Mouse (Mus musculus) forebrain, embryonic 11.5 days (tissue): ENCODE measurements around the gene Tnnc1. TPM values are rescaled to one million over a fixed set of nuclear protein-coding genes. Genes with fewer than 3 reads are reported as not detected.

Experiments used
- ATAC-seq: fragments of 200-750 bp; cut with Nextera tagmentation; replicated peaks from 2 replicates; pipeline ENCODE4 v1.8.0; 2017; ENCODE audit warnings: moderate TSS enrichment; ENCODE audit not compliant: low FRiP score
- DNase-seq: peaks from one replicate; pipeline ENCODE4 v3.0.0-alpha.2; 2017; ENCODE audit warnings: low spot score
- H3K27ac ChIP-seq: fragments of 300-500 bp; sonication (generic); 2 replicates; pipeline ENCODE4 v1.5.1; 2014; ENCODE audit warnings: low read depth, low read length
- H3K27me3 ChIP-seq: fragments of 300-500 bp; sonication (generic); 2 replicates; pipeline ENCODE4 v1.6.1; 2014; ENCODE audit warnings: mild to moderate bottlenecking, low read length, mixed read lengths; ENCODE audit not compliant: control insufficient read depth, insufficient read depth
- H3K36me3 ChIP-seq: fragments of 300-500 bp; sonication (generic); 2 replicates; pipeline ENCODE4 v1.6.1; 2014; ENCODE audit warnings: mild to moderate bottlenecking, low read length, moderate library complexity, mixed read lengths; ENCODE audit not compliant: control insufficient read depth, insufficient read depth
- H3K4me1 ChIP-seq: fragments of 300-500 bp; sonication (generic); replicated peaks from 2 replicates; pipeline ENCODE4 v1.6.1; 2014; ENCODE audit warnings: low read length, mixed read lengths; ENCODE audit not compliant: control insufficient read depth, insufficient read depth
- H3K4me2 ChIP-seq: fragments of 300-500 bp; sonication (generic); 2 replicates; pipeline ENCODE4 v1.6.1; 2014; ENCODE audit warnings: low read depth, mild to moderate bottlenecking, low read length, moderate library complexity, mixed read lengths; ENCODE audit not compliant: severe bottlenecking
- H3K4me3 ChIP-seq: fragments of 300-500 bp; sonication (generic); 2 replicates; pipeline ENCODE4 v1.5.1; 2014; ENCODE audit warnings: low read depth, low read length
- H3K9ac ChIP-seq: fragments of 300-500 bp; sonication (generic); 2 replicates; pipeline ENCODE4 v1.6.1; 2014; ENCODE audit warnings: low read length
- H3K9me3 ChIP-seq: fragments of 300-500 bp; sonication (generic); 2 replicates; pipeline ENCODE4 v1.6.1; 2016; ENCODE audit warnings: low read length, mixed read lengths; ENCODE audit not compliant: control insufficient read depth
- WGBS: fragments of 180-500 bp; shearing (Covaris S2); extraction: QIAGEN DNeasy Blood & Tissue Kit; methylation state at CpG from one replicate; pipeline ENCODE4 v1.1.7; 2014; 5-methylcytosine and 5-hydroxymethylcytosine counted together
- polyA plus RNA-seq: library from polyadenylated mRNA; unstranded; fragments of >200 nt; fragmentation: Nextera tagmentation; extraction: Ambion mirVana; gene quantifications from 2 replicates; pipeline ENCODE4 v1.2.1, GENCODE M21; 2014

The Tnnc1 gene
- polyA plus RNA-seq, 1 experiment from 2014 or later: 0.59 TPM

DNA sequence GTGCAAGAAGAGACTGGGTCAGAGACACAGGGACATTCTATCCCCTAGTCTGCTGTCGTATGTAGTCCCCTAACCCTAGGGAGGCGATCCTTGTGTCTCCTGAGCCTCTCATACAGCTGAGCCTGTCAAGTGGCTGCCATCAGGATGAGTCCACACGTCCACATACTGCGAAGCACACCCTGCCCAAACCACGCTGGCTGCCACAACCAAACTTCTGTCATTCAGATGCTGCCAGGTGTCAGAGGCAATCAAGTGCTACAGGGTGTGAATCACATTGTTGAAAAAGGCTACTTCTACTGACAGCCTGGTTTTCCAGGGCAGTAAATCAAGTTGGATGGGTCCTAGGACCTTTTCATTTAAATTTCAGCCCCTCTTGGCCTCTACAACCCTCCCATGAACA lies 30.4 kb upstream of the Tnnc1 start:
- no peaks in the 10 kb centered on the region for H3K9me3 ChIP-seq
- no peak overlapping the region for H3K27ac ChIP-seq
- no peak overlapping the region for H3K4me2 ChIP-seq
- no peak overlapping the region for H3K9ac ChIP-seq
- H3K4me1 ChIP-seq: no peaks in the 10 kb centered on the region
- ATAC-seq: no peak
- no peaks in the 10 kb centered on the region for H3K27me3 ChIP-seq
- WGBS: 94% methylated on average over 5 of the region's 5 CpGs
- H3K4me3 ChIP-seq: no peak overlapping the region
- DNase-seq: no peak
- H3K36me3 ChIP-seq: peaks cover 46% of the 10 kb centered on the region

DNA sequence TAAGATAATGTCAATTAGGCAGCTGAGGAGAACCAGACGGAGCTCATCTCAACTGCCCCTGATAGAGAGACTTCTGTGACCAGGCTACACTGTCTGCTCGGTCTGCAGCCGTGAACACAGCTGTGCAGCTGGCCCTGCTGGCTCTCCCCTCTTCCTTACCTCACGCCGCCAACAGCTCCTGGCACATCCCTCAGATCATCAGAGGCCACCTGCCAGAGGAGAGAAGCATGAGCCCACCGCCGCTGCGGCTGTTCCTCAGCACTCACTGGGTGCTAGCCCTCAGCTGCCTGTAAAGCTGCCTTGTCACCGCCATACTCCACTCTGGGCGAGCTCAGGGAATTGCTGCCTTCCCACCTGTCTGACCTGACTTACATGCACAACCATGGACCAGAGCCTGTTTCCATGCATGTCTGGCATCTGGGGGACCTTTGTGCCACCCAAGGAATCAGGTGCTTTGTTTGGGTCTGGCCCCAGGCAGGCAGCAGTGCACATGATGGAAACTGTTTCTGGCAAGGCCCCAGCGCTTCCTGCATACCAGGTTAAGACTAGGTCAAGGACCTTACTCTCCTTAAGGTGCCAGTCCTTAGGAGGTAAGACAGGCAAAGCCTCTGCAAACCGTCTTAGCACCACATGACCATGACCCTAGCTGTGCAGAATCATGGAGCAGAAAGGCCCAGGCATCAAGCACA lies 28.3 kb upstream of the Tnnc1 start:
- no peak overlapping the region for H3K27ac ChIP-seq
- no peak overlapping the region for H3K4me2 ChIP-seq
- no peak overlapping the region for H3K4me3 ChIP-seq
- WGBS: 97% methylated on average over 12 of the region's 12 CpGs
- H3K9me3 ChIP-seq: no peaks in the 10 kb centered on the region
- no peaks in the 10 kb centered on the region for H3K4me1 ChIP-seq
- no peak overlapping the region for H3K9ac ChIP-seq
- DNase-seq (no peak), ATAC-seq (no peak)
- H3K36me3 ChIP-seq: peaks cover 50% of the 10 kb centered on the region
- no peaks in the 10 kb centered on the region for H3K27me3 ChIP-seq

DNA sequence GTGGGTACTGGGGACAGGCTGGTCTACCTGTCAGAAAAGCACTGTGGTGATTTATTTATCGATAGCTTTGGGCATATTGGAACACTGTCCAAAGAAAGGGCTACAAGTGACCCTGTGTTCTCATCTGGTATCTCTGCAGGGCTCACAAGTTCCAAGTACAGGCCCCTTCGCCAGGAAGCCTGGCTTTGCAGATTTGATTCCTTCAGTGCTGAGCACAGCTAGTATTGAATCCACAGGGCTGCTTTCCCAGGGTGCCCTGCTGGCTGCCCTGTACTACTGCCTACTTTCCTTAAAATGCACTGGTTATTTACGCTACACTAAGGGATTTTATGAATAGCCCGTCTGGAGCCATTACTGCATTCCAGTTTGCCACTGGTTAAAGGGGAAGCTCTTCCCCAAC lies 26.6 kb upstream of the Tnnc1 start:
- no peaks in the 10 kb centered on the region for H3K9me3 ChIP-seq
- H3K9ac ChIP-seq: no peak overlapping the region
- H3K27ac ChIP-seq: no peak overlapping the region
- H3K4me2 ChIP-seq: no peak overlapping the region
- DNase-seq: no peak
- H3K27me3 ChIP-seq: no peaks in the 10 kb centered on the region
- H3K4me1 ChIP-seq: no peaks in the 10 kb centered on the region
- H3K4me3 ChIP-seq: no peak overlapping the region
- 93% methylated on average over 4 of the region's 4 CpGs for WGBS
- peaks cover 48% of the 10 kb centered on the region for H3K36me3 ChIP-seq
- no peak for ATAC-seq

DNA sequence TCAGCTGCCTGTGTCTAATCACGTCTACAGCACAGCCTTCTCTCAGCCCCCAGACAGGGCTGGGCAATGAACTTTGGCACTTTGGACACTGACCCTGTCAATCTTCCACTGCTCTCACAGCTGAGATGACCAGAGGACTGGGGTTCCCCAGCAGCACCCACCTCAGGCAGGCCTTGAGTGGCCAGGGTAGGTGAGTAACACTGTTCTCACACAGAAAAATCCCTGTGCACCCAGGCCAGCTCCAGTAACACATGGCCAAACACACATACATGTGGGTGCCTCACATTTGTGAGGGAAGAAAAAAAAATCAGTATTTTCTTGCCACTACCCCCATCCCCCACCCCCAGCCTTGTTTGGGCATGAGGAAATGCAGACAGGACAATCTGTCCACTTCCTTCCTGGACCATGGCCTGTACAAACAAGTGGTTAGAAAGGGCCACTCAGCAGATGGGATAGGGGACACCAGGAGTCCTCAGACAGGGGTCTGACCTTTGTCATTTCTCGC lies 25.3 kb upstream of the Tnnc1 start:
- H3K27ac ChIP-seq: no peak overlapping the region

DNA sequence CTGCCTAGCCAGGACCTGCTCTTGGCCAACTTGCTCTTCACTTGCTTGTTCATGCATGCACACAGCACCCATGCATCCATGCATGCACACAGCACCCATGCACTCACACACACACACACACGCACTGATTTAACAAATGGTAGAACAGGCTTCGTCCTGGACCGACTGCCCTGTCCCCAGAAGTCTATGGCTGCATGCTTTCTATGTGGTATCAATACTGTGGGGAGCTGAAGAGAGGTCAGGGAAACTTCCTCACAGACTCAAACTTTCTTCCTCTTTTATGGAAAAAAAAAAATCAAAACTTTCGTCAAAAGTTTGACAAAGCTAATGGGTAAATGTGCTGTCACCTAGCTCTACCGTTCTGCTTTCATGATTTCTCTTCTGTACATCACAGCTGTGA lies 24.6 kb upstream of the Tnnc1 start:
- 95% methylated on average over 5 of the region's 5 CpGs for WGBS
- Histone ChIP-seq H3K27me3 (no peaks in the 10 kb centered on the region), H3K4me2 (no peak overlapping the region), H3K9ac (no peak overlapping the region), H3K4me1 (no peaks in the 10 kb centered on the region), H3K27ac (no peak overlapping the region), H3K4me3 (no peak overlapping the region), H3K9me3 (no peaks in the 10 kb centered on the region), H3K36me3 (peaks cover 50% of the 10 kb centered on the region)
- no peak for ATAC-seq
- no peak for DNase-seq

More for the DNA sequence above, 25.3 kb upstream of the Tnnc1 start:
- ATAC-seq: no peak
- Histone ChIP-seq H3K9ac (no peak overlapping the region), H3K4me2 (no peak overlapping the region), H3K4me1 (no peaks in the 10 kb centered on the region), H3K36me3 (peaks cover 52% of the 10 kb centered on the region), H3K9me3 (no peaks in the 10 kb centered on the region), H3K4me3 (no peak overlapping the region), H3K27me3 (no peaks in the 10 kb centered on the region)
- WGBS: 75% methylated on average over 2 of the region's 2 CpGs
- DNase-seq: no peak

DNA sequence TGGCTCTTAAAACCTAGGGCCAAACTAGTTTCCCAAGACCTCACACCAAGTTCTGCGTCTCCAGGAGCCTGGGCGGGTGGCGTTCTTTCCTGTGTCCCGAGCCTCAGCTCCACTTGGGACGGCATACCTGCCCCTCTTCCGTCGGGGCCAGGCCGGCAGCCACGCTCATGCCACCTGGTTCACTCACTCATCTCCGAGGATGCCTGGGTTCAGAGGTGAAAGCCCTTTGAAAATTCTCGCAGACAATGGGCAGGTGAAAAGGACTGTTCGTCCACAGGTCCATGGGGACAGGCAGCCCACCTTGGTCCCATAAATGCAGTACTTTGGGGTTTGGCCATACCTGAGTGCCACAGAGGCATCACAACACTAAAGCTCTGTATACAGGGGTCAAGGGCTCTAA lies 23.9 kb upstream of the Tnnc1 start:
- ATAC-seq (no peak), DNase-seq (no peak)
- Histone ChIP-seq H3K36me3 (peaks cover 49% of the 10 kb centered on the region), H3K4me3 (no peak overlapping the region), H3K27me3 (no peaks in the 10 kb centered on the region), H3K9me3 (no peaks in the 10 kb centered on the region), H3K27ac (no peak overlapping the region), H3K4me2 (no peak overlapping the region), H3K4me1 (0 out of 2 replicates have a peak, but pooled peaks cover 2% of the 10 kb centered on the region), H3K9ac (no peak overlapping the region)
- 94% methylated on average over 12 of the region's 12 CpGs for WGBS

DNA sequence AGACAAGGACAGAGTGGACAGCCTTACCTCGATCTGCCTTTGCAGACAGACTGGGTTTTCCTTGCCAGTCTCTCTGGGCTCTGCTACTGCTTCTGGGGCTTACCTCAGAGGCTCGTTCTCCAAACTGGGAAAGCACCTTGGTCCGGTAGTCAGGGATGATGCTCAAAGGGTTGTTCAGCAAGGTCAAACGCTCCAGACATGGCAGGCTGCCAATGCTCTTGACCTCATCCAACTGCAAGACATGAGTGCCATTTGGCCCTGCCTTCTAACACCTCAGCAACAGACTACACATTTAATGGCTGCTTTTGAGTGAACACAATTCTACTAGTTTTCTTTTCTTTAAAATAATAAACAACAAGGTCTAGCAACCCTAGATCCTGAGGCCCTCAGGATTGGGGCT lies 21.5 kb upstream of the Tnnc1 start:
- 96% methylated on average over 4 of the region's 4 CpGs for WGBS
- Histone ChIP-seq H3K9me3 (no peaks in the 10 kb centered on the region), H3K27ac (no peak overlapping the region), H3K4me3 (no peak overlapping the region), H3K9ac (no peak overlapping the region), H3K36me3 (peaks cover 57% of the 10 kb centered on the region), H3K4me1 (0 out of 2 replicates have a peak, but pooled peaks cover 2% of the 10 kb centered on the region), H3K4me2 (no peak overlapping the region), H3K27me3 (no peaks in the 10 kb centered on the region)
- DNase-seq (no peak), ATAC-seq (no peak)

DNA sequence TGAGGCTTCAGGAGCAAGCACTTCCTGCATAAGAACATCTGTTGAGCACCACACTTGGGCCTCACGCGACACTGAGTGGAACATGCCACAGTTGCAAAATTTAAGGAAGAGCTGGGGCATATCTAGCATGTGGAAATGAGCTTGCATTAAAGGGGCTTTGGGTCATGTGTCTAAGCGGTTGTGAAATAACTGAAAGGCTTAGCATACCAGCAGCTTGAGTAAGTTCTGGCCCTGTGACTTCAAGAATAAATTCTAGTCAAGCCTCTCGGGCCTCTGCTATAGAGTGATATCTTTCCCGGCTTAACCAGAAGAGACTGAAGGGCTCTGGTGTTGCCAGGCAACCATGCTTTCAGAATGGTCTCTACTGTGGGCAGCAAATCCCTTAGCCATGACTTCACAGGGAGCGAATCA lies 19.3 kb upstream of the Tnnc1 start:
- H3K9ac ChIP-seq: no peak overlapping the region
- WGBS: 67% methylated on average over 6 of the region's 6 CpGs
- no peak overlapping the region for H3K27ac ChIP-seq
- H3K36me3 ChIP-seq: peaks cover 54% of the 10 kb centered on the region
- H3K27me3 ChIP-seq: no peaks in the 10 kb centered on the region
- DNase-seq (no peak), ATAC-seq (no peak)
- H3K4me2 ChIP-seq: no peak overlapping the region
- no peak overlapping the region for H3K4me3 ChIP-seq
- H3K4me1 ChIP-seq: 0 out of 2 replicates have a peak, but pooled peaks cover 2% of the 10 kb centered on the region
- H3K9me3 ChIP-seq: no peaks in the 10 kb centered on the region

DNA sequence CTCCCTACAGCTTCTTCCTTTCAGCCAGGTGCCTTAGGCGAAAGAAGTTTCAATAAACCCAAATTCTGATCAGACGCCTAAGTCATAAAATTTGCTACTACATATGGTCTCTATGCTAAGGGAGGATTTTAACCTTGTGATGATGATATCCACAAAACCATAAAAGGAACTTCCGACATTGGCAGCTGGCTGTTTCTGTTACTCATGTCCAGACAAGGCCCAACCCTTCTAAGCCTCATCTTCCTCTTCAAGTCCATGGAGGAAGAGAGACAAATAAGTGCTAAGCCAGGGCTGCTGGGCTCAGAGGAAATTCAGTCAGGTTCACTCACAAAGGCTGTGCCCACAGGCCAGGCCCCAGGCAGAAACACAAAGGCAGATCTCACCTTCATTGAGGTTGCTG lies 18.8 kb upstream of the Tnnc1 start:
- DNase-seq (no peak), ATAC-seq (no peak)
- H3K9me3 ChIP-seq: no peaks in the 10 kb centered on the region
- H3K27ac ChIP-seq: no peak overlapping the region
- 94% methylated on average over 3 of the region's 3 CpGs for WGBS
- H3K4me3 ChIP-seq: no peak overlapping the region
- H3K4me1 ChIP-seq: 0 out of 2 replicates have a peak, but pooled peaks cover 2% of the 10 kb centered on the region
- no peaks in the 10 kb centered on the region for H3K27me3 ChIP-seq
- no peak overlapping the region for H3K4me2 ChIP-seq
- no peak overlapping the region for H3K9ac ChIP-seq
- H3K36me3 ChIP-seq: peaks cover 48% of the 10 kb centered on the region
